Mouse (Mus musculus) gastrocnemius, postnatal 4 days (tissue): ENCODE results near the gene Hoxd3. TPM values are rescaled to one million over a fixed set of nuclear protein-coding genes. Genes with fewer than 3 reads are reported as not detected.

Experiments
- DNase-seq, 2 experiments: peaks; one replicate each; pipeline ENCODE4 v3.0.0; 2021 to 2022; ENCODE audit warnings: low spot score in 2 of 2, mixed read lengths in 2 of 2
- long read RNA-seq, 2 experiments: library from polyadenylated mRNA; stranded (forward); transcript quantifications; one replicate each; pipeline ENCODE4 v2.0.0; 2021
- total RNA-seq, 2 experiments: library from RNA; stranded (reverse); gene quantifications; 2 replicates each; pipeline ENCODE4 v1.2.3; 2021

Gene Hoxd3
- under 1 TPM in 1 of 2 experiments, not detected in 1; 0.12 TPM for total RNA-seq
- long read RNA-seq, experiment 1, partial matches to known transcripts, result 0 of 1 reads
- long read RNA-seq, experiment 1, other reads (novel, unspliced or antisense), result 0 of 1 reads
- long read RNA-seq, experiment 2, result 0 reads

- peak in 1 of 2 experiments; percentile 61 for DNase-seq
These were observed at the start of gene Hoxd3, which contains the start of gene Hoxd4 for GRCm38 (mm10) chr2:74711721-74712621. Hoxd3 (plus strand) TSS chr2:74711927. Hoxd4 (plus strand) TSS chr2:74711929.

- no peak for DNase-seq
These were observed 48.3 kb upstream of the Hoxd3 start for GRCm38 (mm10) chr2:74663291-74663925.

GRCm38 (mm10) chr2:74666411-74666810 is 45.3 kb upstream of the Hoxd3 start:
- no peak for DNase-seq

- no peak for DNase-seq
These were observed 44.4 kb upstream of the Hoxd3 start for GRCm38 (mm10) chr2:74667191-74667841.

GRCm38 (mm10) chr2:74667842-74668357 is 43.8 kb upstream of the Hoxd3 start, which contains the start of gene Hoxd13:
Hoxd13 (plus strand) TSS chr2:74668310.
- no peak for DNase-seq

- no peak for DNase-seq
These were observed 43.1 kb upstream of the Hoxd3 start for GRCm38 (mm10) chr2:74668370-74669229.

- no peak for DNase-seq
These were observed 42.5 kb upstream of the Hoxd3 start for GRCm38 (mm10) chr2:74669230-74669578.

- DNase-seq, result no peak
These were observed 42.0 kb upstream of the Hoxd3 start for GRCm38 (mm10) chr2:74669650-74670235.

- no peak for DNase-seq
These were observed 41.0 kb upstream of the Hoxd3 start for GRCm38 (mm10) chr2:74670632-74671188.

- no peak for DNase-seq
These were observed 39.9 kb upstream of the Hoxd3 start for GRCm38 (mm10) chr2:74671847-74672246.

- peak in 1 of 2 experiments; percentile 70 for DNase-seq
These were observed 39.0 kb upstream of the Hoxd3 start for GRCm38 (mm10) chr2:74672481-74673362.

GRCm38 (mm10) chr2:74673835-74674425 is 37.8 kb upstream of the Hoxd3 start:
- DNase-seq, result no peak

GRCm38 (mm10) chr2:74674881-74675665 is 36.7 kb upstream of the Hoxd3 start, which contains the start of gene Hoxd12:
Hoxd12 (plus strand) TSS chr2:74675013.
- no peak for DNase-seq

- DNase-seq, result no peak
These were observed 36.0 kb upstream of the Hoxd3 start for GRCm38 (mm10) chr2:74675666-74676282.

GRCm38 (mm10) chr2:74676376-74677052 is 35.2 kb upstream of the Hoxd3 start:
- peak in 1 of 2 experiments; percentile 9 for DNase-seq

- DNase-seq, result no peak
These were observed 34.6 kb upstream of the Hoxd3 start for GRCm38 (mm10) chr2:74677106-74677505.
